Mouse (Mus musculus): ENCODE data around the gene Pip4k2b.

GRCm38 (mm10) chr11:97666794-97667193, 77.7 kb downstream of the Pip4k2b start:
- TF ChIP-seq POLR2A (IDR thresholded peaks at IDR 0.05; ENCODE audit: insufficient read length, low read depth) (no peak), USF1 (IDR thresholded peaks at IDR 0.05; ENCODE audit: low read depth) (no peak)

All from myocyte (in vitro differentiated cells).